Mouse (Mus musculus) MEL (cell line): Measurements from ENCODE around the gene Atg2a. TPM values are rescaled to one million over a fixed set of nuclear protein-coding genes. Genes with fewer than 3 reads are reported as not detected.
A peak's percentile ranks its signal among the peaks of the same experiment; 100 is the strongest.

ENCODE experiments used
- DNase-seq: peaks from one replicate; pipeline ENCODE4 v3.0.0; 2011; ENCODE audit warnings: low read depth, low spot score
- H3K27ac ChIP-seq: 2 replicates; pipeline ENCODE4 v1.5.1; 2012; ENCODE audit warnings: low read depth, mild to moderate bottlenecking, control low read depth, low read length, moderate library complexity; ENCODE audit not compliant: control insufficient read depth
- H3K27me3 ChIP-seq, 2 experiments: fragments of 150-350 bp in 1 of 2; sonication (generic) in 1 of 2; 2 replicates each; pipeline ENCODE4 v1.6.1; 2012; ENCODE audit warnings: low read length in 2 of 2, mild to moderate bottlenecking in 2 of 2, improper control_type of control experiment in 1 of 2, moderate library complexity in 1 of 2; ENCODE audit not compliant: insufficient read depth in 2 of 2, control insufficient read depth in 1 of 2
- H3K36me3 ChIP-seq, 2 experiments: 2 replicates each; pipeline ENCODE4 v1.6.1; 2012 to 2014; ENCODE audit warnings: low read length in 2 of 2, improper control_type of control experiment in 1 of 2, inconsistent platforms in 1 of 2, mild to moderate bottlenecking in 1 of 2; ENCODE audit not compliant: insufficient read depth in 2 of 2, control insufficient read depth in 1 of 2
- H3K4me1 ChIP-seq, 2 experiments: fragments of 150-350 bp in 1 of 2; sonication (generic) in 1 of 2; 2 replicates each; pipeline ENCODE4 v1.6.1; 2012; ENCODE audit warnings: low read length in 2 of 2, improper control_type of control experiment in 1 of 2, mild to moderate bottlenecking in 1 of 2; ENCODE audit not compliant: insufficient read depth in 2 of 2, control insufficient read depth in 1 of 2
- H3K4me3 ChIP-seq, 2 experiments: fragments of 150-350 bp in 1 of 2; sonication (generic) in 1 of 2; 2 replicates each; pipeline ENCODE4 v1.5.1; 2012; ENCODE audit warnings: low read depth in 2 of 2, low read length in 2 of 2, mild to moderate bottlenecking in 2 of 2, moderate library complexity in 2 of 2, control low read depth in 1 of 2, improper control_type of control experiment in 1 of 2; ENCODE audit not compliant: control insufficient read depth in 1 of 2, insufficient read depth in 1 of 2
- H3K79me2 ChIP-seq: 2 replicates; pipeline ENCODE4 v1.6.1; 2012; ENCODE audit warnings: mild to moderate bottlenecking, low read length, moderate library complexity; ENCODE audit not compliant: control insufficient read depth, poor library complexity, insufficient read depth
- H3K9ac ChIP-seq: 2 replicates; pipeline ENCODE4 v1.6.1; 2012; ENCODE audit warnings: low read depth, mild to moderate bottlenecking, control low read depth, low read length, moderate library complexity; ENCODE audit not compliant: control insufficient read depth, poor library complexity, severe bottlenecking
- H3K9me3 ChIP-seq: fragments of 150-350 bp; sonication (generic); replicated peaks from 2 replicates; pipeline ENCODE4 v1.6.1; 2012; ENCODE audit warnings: mild to moderate bottlenecking, low read length, improper control_type of control experiment, moderate library complexity; ENCODE audit not compliant: insufficient read depth
- CTCF ChIP-seq, 3 experiments: IDR thresholded peaks in 2 of 3; conservative IDR thresholded peaks in 1 of 3; 2 replicates each; pipeline ENCODE4 v1.5.1; 2011 to 2012; ENCODE audit warnings: low read length in 3 of 3, low read depth in 2 of 3, mild to moderate bottlenecking in 2 of 3, improper control_type of control experiment in 1 of 3, inconsistent platforms in 1 of 3, mixed read lengths in 1 of 3, moderate library complexity in 1 of 3; ENCODE audit not compliant: control insufficient read depth in 1 of 3, insufficient read depth in 1 of 3, poor library complexity in 1 of 3, severe bottlenecking in 1 of 3
- EP300 ChIP-seq, 2 experiments: IDR thresholded peaks; 2 replicates each; pipeline ENCODE4 v1.6.1; 2011; ENCODE audit warnings: improper control_type of control experiment in 2 of 2, low read length in 2 of 2, low read depth in 1 of 2, mild to moderate bottlenecking in 1 of 2
- ETS1 ChIP-seq: IDR thresholded peaks from 2 replicates; pipeline ENCODE4 v1.6.1; 2012; ENCODE audit warnings: low read depth, mild to moderate bottlenecking, inconsistent platforms, low read length, improper control_type of control experiment, moderate library complexity
- GABPA ChIP-seq: IDR thresholded peaks from 2 replicates; pipeline ENCODE4 v1.6.1; 2012; ENCODE audit warnings: low read depth, mild to moderate bottlenecking, inconsistent platforms, low read length, improper control_type of control experiment, moderate library complexity
- MAX ChIP-seq: IDR thresholded peaks from 2 replicates; pipeline ENCODE4 v1.6.1; 2011; ENCODE audit warnings: low read length, improper control_type of control experiment
- MAZ ChIP-seq: IDR thresholded peaks from 2 replicates; pipeline ENCODE4 v1.6.1; 2012; ENCODE audit warnings: low read depth, mild to moderate bottlenecking, inconsistent platforms, low read length, improper control_type of control experiment
- MXI1 ChIP-seq: IDR thresholded peaks from 2 replicates; pipeline ENCODE4 v1.6.1; 2011; ENCODE audit warnings: mild to moderate bottlenecking, low read depth, low read length, improper control_type of control experiment
- NRF1 ChIP-seq: IDR thresholded peaks from 2 replicates; pipeline ENCODE4 v1.6.1; 2014; ENCODE audit warnings: low read depth, mild to moderate bottlenecking, inconsistent platforms, low read length, improper control_type of control experiment, moderate library complexity; ENCODE audit not compliant: poor library complexity, insufficient read depth, severe bottlenecking
- POLR2A ChIP-seq, 2 experiments: IDR thresholded peaks; 2 replicates each; pipeline ENCODE4 v1.6.1; 2011 to 2012; ENCODE audit warnings: low read length in 2 of 2, mild to moderate bottlenecking in 2 of 2, control low read depth in 1 of 2, improper control_type of control experiment in 1 of 2, low read depth in 1 of 2, moderate library complexity in 1 of 2; ENCODE audit not compliant: control insufficient read depth in 1 of 2, insufficient read depth in 1 of 2, poor library complexity in 1 of 2
- SIN3A ChIP-seq: IDR thresholded peaks from 2 replicates; pipeline ENCODE4 v1.6.1; 2012; ENCODE audit warnings: low read length, improper control_type of control experiment, inconsistent platforms
- SMC3 ChIP-seq: IDR thresholded peaks from 2 replicates; pipeline ENCODE4 v1.6.1; 2011; ENCODE audit warnings: low read depth, low read length, improper control_type of control experiment
- ZMIZ1 ChIP-seq: IDR thresholded peaks from 2 replicates; pipeline ENCODE4 v1.6.1; 2012; ENCODE audit warnings: low read depth, mild to moderate bottlenecking, inconsistent platforms, low read length, improper control_type of control experiment, moderate library complexity
- polyA plus RNA-seq, 2 experiments: library from polyadenylated mRNA; stranded (reverse) in 1 of 2; unstranded in 1 of 2; fragments of >175 nt in 1 of 2; fragments of >200 nt in 1 of 2; gene quantifications; 2 replicates each; pipeline versions ENCODE4 v1.2.1 to v1.2.4; 2012; ENCODE audit warnings: low replicate concordance in 2 of 2, low read depth in 1 of 2; ENCODE audit not compliant: insufficient read length in 2 of 2, insufficient read depth in 1 of 2, missing spikeins in 1 of 2
- total RNA-seq: library from RNA; depleted of rRNA; stranded (reverse); fragments of 300-350 nt; gene quantifications from 2 replicates; pipeline ENCODE4 v1.2.3, GENCODE M21; 2012

Gene Atg2a
- total and polyA plus RNA-seq, 3 experiments = 7.9 to 21.7 TPM; not detected in 1

- Histone ChIP-seq H3K9ac (peak overlapping the region; percentile 50), H3K4me3 (peak overlapping the region; percentile 86 to 97), H3K27ac (peak overlapping the region; percentile 61), H3K27me3 (no peaks in the 10 kb centered on the region), H3K9me3 (no peaks in the 10 kb centered on the region), H3K4me1 (peaks cover 18 to 41% of the 10 kb centered on the region in 2 experiments), H3K79me2 (peaks cover 44% of the 10 kb centered on the region), H3K36me3 (peaks cover 12 to 35% of the 10 kb centered on the region in 2 experiments)
- TF ChIP-seq MAX (peak; percentile 27; the same call in 1 of the 2 replicates), POLR2A (IDR thresholded peaks at IDR 0.05; ENCODE audit: control insufficient read depth in 1 of 2, insufficient read depth in 1 of 2, low read depth in 1 of 2, low read length in 2 of 2, poor library complexity in 1 of 2) (0 out of 4 replicates have a peak, but pooled peaks of 1 of the 2 experiments have one; percentile 33), SIN3A (peak; percentile 56), EP300 (IDR thresholded peaks at IDR 0.05; ENCODE audit: low read depth in 1 of 2, low read length in 2 of 2) (0 out of 4 replicates have a peak, but pooled peaks of 1 of the 2 experiments have one; percentile 7), MXI1 (peak; percentile 69), MAZ (no peak), SMC3 (no peak)
- peak; percentile 62 for DNase-seq
Observed at GRCm38 (mm10) chr19:6278439-6279073, 37.1 kb downstream of the Atg2a start.

DNA sequence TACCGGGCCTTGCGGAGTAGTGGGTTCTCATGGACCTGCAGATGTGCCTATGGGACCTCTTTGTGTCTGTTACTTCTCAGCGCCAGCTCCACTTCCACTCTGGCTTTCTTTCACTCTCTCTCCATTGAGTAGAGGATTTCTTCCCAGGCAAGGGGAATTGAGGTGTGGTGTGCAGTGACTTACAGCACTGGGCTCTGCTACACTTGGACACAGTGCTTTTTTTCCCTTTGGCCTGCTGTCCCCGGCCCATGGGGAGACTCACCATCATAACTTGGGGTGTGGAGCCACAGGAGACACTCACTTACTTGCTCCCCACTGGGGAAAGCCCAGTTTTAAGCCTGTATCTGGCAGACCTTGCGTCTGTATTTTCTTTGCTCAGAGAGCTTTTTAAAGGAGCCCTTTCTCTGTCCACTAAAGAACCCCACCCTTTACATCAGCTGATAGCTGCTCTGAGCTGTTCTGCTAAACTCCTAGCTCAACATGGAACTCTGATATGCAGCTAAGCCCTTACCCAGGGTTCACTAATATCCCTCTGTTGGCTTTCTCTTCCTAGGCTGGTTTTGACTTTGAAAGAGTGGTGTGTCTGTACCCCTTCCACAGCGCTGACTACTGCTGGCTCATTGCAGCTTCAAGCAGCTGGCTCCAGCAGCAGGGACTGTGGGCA lies 38.1 kb downstream of the Atg2a start:
- peak overlapping the region; percentile 21; the same call in 1 of the 2 replicates for H3K9ac ChIP-seq
- peaks cover 13 to 42% of the 10 kb centered on the region in 2 experiments for H3K36me3 ChIP-seq
- H3K4me1 ChIP-seq = peaks cover 25 to 48% of the 10 kb centered on the region in 2 experiments
- TF ChIP-seq NRF1 = 0 out of 2 replicates have a peak, but pooled peaks have one; percentile 14
- peak; percentile 54; the same call in 1 of the 2 replicates for TF ChIP-seq ETS1
- no peak for TF ChIP-seq POLR2A (IDR thresholded peaks at IDR 0.05; ENCODE audit: control insufficient read depth in 1 of 2, insufficient read depth in 1 of 2, low read depth in 1 of 2, low read length in 2 of 2, poor library complexity in 1 of 2)
- peak; percentile 53 for TF ChIP-seq SIN3A
- TF ChIP-seq, all 39 proteins: peak for 3
- no peaks in the 10 kb centered on the region for H3K9me3 ChIP-seq
- H3K27ac ChIP-seq = peak overlapping the region; percentile 17; the same call in 1 of the 2 replicates
- H3K27me3 ChIP-seq = no peaks in the 10 kb centered on the region
- DNase-seq = no peak
- peaks cover 44% of the 10 kb centered on the region for H3K79me2 ChIP-seq
- H3K4me3 ChIP-seq = no peak overlapping the region

DNA sequence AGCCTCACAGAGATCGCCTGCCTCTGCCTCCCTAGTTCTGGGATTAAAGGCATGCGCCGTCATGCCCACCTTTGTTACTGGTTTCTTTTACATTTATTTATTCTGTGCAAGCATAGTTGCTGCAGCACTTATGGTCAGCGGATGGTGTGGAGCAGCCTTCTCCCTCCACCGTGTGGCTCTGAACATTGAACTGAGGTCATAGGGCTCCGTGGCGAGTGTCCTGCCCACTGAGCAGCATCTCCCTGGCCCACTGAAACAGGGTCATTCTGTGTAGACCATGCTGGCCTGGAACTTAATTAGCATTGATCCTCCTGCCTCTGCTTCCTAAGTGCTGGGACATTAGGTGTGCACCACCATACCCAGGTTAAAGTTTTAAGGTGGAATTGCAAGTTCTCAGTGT lies 39.1 kb downstream of the Atg2a start:
- Histone ChIP-seq H3K36me3 (peaks cover 13 to 49% of the 10 kb centered on the region in 2 experiments), H3K79me2 (peaks cover 42% of the 10 kb centered on the region), H3K27ac (no peak overlapping the region), H3K9me3 (no peaks in the 10 kb centered on the region), H3K27me3 (no peaks in the 10 kb centered on the region)
- TF ChIP-seq CTCF (IDR thresholded peaks at IDR 0.05 in 2 of 3, conservative IDR thresholded peaks at IDR 0.05 in 1 of 3; ENCODE audit: control insufficient read depth in 1 of 3, insufficient read depth in 1 of 3, low read depth in 2 of 3, low read length in 3 of 3, poor library complexity in 1 of 3, severe bottlenecking in 1 of 3) (no peak), NRF1 (no peak), ZMIZ1 (no peak), GABPA (no peak)
- TF ChIP-seq, all 39 proteins: peak for 0
- Histone ChIP-seq H3K4me3 (no peak overlapping the region), H3K9ac (no peak overlapping the region), H3K4me1 (peaks cover 33 to 54% of the 10 kb centered on the region in 2 experiments)
- no peak for DNase-seq
